Mouse (Mus musculus): ENCODE results near the gene Slfn5. TPM values are rescaled to one million over a fixed set of nuclear protein-coding genes. Genes with fewer than 3 reads are reported as not detected.

Gene Slfn5
- 3.1 and 3.4 TPM in 2 replicates for polyA plus RNA-seq (2012; rRNA removed)

DNA sequence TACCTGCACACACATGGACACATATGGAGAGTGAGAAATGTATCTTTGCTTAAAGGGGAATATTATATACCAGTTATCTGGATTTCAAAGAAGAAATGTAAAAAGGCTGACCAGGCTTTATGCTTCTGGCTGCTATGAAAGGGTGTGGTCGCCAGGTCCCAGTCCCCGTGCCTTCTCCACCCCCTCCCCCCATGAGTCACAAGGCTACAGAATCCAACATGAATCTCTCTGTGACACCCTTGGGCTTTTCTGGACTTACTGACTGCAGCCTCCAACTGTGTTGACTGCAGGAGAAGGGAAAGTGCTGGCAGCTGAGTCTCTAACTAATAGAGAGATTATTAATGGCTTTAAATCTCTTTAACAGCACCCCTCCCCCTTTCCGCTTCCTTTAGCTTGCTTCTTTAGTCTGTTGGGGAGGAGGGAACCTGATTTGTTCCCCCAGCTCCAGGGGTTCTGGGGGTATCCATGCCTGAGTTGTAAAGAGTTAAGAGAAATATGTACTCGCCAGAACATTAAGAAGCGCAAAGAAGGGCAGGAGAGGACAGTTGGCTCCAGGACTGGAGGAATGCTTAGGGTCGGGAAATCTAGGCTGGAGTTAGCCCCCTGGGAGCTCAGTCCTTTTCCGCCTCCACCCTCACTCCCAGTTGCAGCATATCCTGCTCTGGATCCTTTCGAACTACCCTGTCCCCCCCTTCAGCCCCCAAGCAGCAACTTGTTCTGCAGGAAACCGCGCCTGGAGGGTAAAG is at the start of gene Slfn5:
Gene Slfn5, plus strand, starts transcription at position 614 of the 746 bp plus-strand sequence.
- Histone ChIP-seq H3K4me3 (ENCODE audit: extremely low read depth, insufficient read depth, insufficient read length) (peak within 1 kb of the TSS; percentile 68), H3K4me1 (ENCODE audit: control insufficient read depth, insufficient read depth, insufficient read length) (peaks cover 5% of the 10 kb centered on the region; the same call in 1 of the 2 replicates), H3K36me3 (ENCODE audit: control insufficient read depth, insufficient read depth, low read length) (0 out of 2 replicates have a peak, but pooled peaks cover 1% of the 10 kb centered on the region), H3K27me3 (ENCODE audit: control insufficient read depth, insufficient read depth, low read length) (no peaks in the 10 kb centered on the region), H3K27ac (ENCODE audit: insufficient read depth, low read length) (peak within 1 kb of the TSS; percentile 87)
- no peak for DNase-seq (ENCODE audit: low read depth in 1 of 2, low spot score in 2 of 2)
- TF ChIP-seq CTCF (IDR thresholded peaks at IDR 0.05; ENCODE audit: extremely low read depth, insufficient read depth, insufficient read length, insufficient replicate concordance) (no peak), POLR2A (IDR thresholded peaks at IDR 0.05; ENCODE audit: low read depth, low read length) (no peak)
- 55% methylated on average over 10 of the region's 10 CpGs for WGBS

DNA sequence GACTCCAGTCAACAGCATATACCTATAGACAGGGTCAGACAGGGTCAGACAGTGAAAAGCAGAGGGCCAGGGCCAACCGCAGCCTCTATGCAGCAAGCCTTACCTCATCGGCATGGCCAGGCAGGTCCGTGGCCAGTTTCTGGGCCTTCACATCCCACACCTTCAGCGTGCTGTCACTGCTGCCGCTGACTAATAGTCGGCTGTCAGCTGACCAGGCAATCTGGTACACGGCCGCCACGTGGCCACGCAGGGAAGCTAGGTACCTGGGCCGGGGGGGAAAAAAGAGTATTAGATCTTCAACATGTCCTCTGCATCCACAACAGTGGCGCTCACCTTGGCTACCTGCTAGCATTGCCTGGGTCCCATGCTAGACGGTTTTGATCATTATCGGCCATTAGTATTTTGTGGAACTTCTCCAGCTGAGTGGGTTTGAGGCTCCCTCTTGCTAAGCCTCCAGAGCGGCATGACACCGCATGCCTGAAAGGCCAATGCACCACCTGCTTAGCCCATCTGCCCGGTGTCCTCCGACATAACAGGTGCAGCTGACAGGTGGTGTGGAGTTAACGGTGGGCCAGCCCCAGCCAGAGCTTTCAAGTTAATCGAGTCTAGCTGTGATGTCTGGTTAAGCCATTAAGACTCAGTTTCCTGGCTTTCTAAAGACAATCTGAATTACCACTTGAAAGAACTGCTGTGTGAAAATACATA is 49.4 kb upstream of the Slfn5 start:
- Histone ChIP-seq H3K36me3 (ENCODE audit: control insufficient read depth, insufficient read depth, low read length) (peaks cover 44% of the 10 kb centered on the region), H3K4me1 (ENCODE audit: control insufficient read depth, insufficient read depth, insufficient read length) (no peaks in the 10 kb centered on the region), H3K27ac (ENCODE audit: insufficient read depth, low read length) (no peak overlapping the region), H3K4me3 (ENCODE audit: extremely low read depth, insufficient read depth, insufficient read length) (no peak overlapping the region), H3K27me3 (ENCODE audit: control insufficient read depth, insufficient read depth, low read length) (no peaks in the 10 kb centered on the region)
- DNase-seq (ENCODE audit: low read depth in 1 of 2, low spot score in 2 of 2): no peak
- 94% methylated on average over 20 of the region's 20 CpGs for WGBS
- TF ChIP-seq CTCF (IDR thresholded peaks at IDR 0.05; ENCODE audit: extremely low read depth, insufficient read depth, insufficient read length, insufficient replicate concordance) (no peak), POLR2A (IDR thresholded peaks at IDR 0.05; ENCODE audit: low read depth, low read length) (no peak)

DNA sequence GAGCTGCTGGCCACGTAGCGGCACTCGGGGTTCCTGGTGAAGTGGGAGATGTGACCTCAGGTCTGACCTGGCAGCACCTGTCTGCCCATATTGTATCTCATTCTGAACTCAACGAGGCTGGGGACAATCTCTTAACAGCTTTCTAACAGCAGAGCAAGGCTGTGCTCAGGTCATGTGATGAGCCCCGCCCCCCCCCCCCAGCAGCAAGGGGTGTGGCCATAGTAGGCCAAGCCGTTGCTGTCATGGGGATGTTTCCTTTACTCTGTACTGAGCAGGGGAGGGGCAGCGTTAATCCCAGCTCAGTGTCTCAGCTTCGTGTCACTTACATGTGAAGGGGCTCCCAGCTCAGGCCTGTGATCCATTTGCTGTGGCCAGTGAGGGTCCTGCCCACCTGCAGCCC is 46.2 kb upstream of the Slfn5 start:
- Histone ChIP-seq H3K4me3 (ENCODE audit: extremely low read depth, insufficient read depth, insufficient read length) (no peak overlapping the region), H3K4me1 (ENCODE audit: control insufficient read depth, insufficient read depth, insufficient read length) (peaks cover 3% of the 10 kb centered on the region; the same call in 1 of the 2 replicates), H3K36me3 (ENCODE audit: control insufficient read depth, insufficient read depth, low read length) (peaks cover 44% of the 10 kb centered on the region), H3K27ac (ENCODE audit: insufficient read depth, low read length) (no peak overlapping the region), H3K27me3 (ENCODE audit: control insufficient read depth, insufficient read depth, low read length) (no peaks in the 10 kb centered on the region)
- 73% methylated on average over 7 of the region's 8 CpGs for WGBS
- no peak for TF ChIP-seq POLR2A (IDR thresholded peaks at IDR 0.05; ENCODE audit: low read depth, low read length)
- TF ChIP-seq CTCF (IDR thresholded peaks at IDR 0.05; ENCODE audit: extremely low read depth, insufficient read depth, insufficient read length, insufficient replicate concordance): no peak
- DNase-seq (ENCODE audit: low read depth in 1 of 2, low spot score in 2 of 2): no peak

DNA sequence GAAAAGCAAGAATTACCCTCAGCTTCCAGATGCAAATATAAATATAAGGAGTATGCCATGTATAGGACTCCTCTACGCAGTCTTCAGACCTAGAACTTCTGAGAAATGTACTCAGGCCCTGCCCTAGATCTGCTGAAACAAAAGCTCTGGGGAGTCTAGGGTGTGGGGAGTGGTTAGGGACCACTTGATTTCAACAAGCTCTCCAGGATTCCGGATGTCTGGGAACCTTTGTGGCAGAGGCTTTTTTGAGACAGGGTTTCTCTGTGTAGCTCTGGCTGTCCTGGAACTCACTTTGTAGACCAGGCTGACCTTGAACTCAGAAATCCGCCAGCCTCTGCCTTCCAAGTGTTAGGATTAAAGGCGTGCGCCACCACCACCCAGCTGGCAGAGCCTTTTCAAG is 45.3 kb upstream of the Slfn5 start:
- Histone ChIP-seq H3K36me3 (ENCODE audit: control insufficient read depth, insufficient read depth, low read length) (peaks cover 40% of the 10 kb centered on the region), H3K27me3 (ENCODE audit: control insufficient read depth, insufficient read depth, low read length) (no peaks in the 10 kb centered on the region), H3K4me1 (ENCODE audit: control insufficient read depth, insufficient read depth, insufficient read length) (peaks cover 3% of the 10 kb centered on the region; the same call in 1 of the 2 replicates), H3K4me3 (ENCODE audit: extremely low read depth, insufficient read depth, insufficient read length) (no peak overlapping the region), H3K27ac (ENCODE audit: insufficient read depth, low read length) (no peak overlapping the region)
- 91% methylated on average over 5 of the region's 5 CpGs for WGBS
- TF ChIP-seq POLR2A (IDR thresholded peaks at IDR 0.05; ENCODE audit: low read depth, low read length) (no peak), CTCF (IDR thresholded peaks at IDR 0.05; ENCODE audit: extremely low read depth, insufficient read depth, insufficient read length, insufficient replicate concordance) (no peak)
- DNase-seq (ENCODE audit: low read depth in 1 of 2, low spot score in 2 of 2): no peak

DNA sequence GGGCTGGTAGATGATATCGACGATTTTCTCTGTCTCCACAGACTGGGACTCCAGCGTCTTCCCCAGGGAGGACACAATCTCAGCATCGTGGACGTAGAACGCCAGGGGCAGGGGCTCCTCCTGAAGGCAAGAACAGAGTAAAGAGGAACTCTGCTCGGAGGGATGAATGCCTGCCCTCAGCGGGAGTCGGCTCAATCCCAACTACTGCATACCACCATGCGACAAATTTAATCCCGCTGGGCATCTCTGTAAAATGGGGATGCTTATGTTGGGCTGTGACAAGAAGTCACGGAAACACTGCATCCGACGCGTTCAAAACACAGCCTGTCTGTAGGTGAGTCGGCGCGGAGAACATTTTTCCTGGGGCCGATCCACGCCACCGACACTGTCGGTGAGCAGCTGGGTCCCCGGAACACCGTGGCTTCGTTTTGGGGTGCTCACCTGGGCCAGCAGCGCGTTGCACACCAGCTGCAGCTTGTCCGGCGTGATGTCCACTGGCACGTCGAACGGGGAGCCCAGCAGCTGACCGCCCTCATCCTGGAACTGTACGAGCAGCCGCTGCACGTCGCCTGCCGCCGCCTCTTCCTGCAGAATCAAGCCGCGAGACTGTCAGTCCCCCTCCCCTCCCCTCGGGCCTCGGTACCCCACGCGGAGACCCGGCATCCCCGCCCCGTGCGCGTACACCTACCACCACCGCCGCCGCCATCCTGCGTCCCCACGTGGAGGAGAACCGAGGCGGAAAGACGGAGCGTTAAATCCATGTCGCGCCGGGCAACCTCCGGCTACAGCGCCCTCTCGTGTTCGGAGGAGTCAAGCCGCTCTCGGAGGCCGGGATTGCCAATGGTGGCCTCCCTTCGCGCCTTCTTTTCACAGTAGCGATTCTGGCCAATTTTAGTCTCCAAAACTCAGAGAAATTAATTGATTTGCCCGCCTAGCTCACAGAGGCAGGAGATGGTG is 43.2 kb upstream of the Slfn5 start, which contains the start of gene Nle1:
Gene Nle1, minus strand, starts transcription at position 761 of the 957 bp plus-strand sequence.
- 1% methylated on average over 72 of the region's 73 CpGs for WGBS
- Histone ChIP-seq H3K36me3 (ENCODE audit: control insufficient read depth, insufficient read depth, low read length) (peaks cover 23% of the 10 kb centered on the region), H3K27me3 (ENCODE audit: control insufficient read depth, insufficient read depth, low read length) (no peaks in the 10 kb centered on the region), H3K4me3 (ENCODE audit: extremely low read depth, insufficient read depth, insufficient read length) (peak within 1 kb of the TSS; percentile 85), H3K4me1 (ENCODE audit: control insufficient read depth, insufficient read depth, insufficient read length) (peaks cover 3% of the 10 kb centered on the region; the same call in 1 of the 2 replicates), H3K27ac (ENCODE audit: insufficient read depth, low read length) (no peak within 1 kb of the TSS; the same call in 1 of the 2 replicates)
- DNase-seq (ENCODE audit: low read depth in 1 of 2, low spot score in 2 of 2): peak; percentile 71 to 91
- TF ChIP-seq POLR2A (IDR thresholded peaks at IDR 0.05; ENCODE audit: low read depth, low read length): peak; percentile 30; the same call in 1 of the 2 replicates
- TF ChIP-seq CTCF (IDR thresholded peaks at IDR 0.05; ENCODE audit: extremely low read depth, insufficient read depth, insufficient read length, insufficient replicate concordance): peak; percentile 96

DNA sequence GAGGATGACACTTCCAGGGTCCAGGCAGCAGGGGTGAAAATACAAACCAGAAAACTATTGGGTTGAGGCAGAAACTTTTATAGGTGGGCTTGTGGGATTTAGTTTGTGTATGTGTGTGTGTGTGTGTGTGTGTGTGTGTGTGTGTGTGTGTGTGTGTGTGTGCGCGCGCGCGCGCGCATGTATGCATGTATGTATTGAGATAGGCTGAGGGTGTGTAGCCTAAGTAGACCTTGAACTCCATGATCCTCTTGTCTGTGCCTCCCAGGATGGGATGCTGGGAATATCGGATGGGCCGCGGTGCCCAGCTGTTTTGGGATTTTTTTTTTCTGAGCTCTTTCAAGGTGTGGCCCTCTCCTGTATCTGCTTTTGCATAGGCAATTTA is 42.5 kb upstream of the Slfn5 start:
- Histone ChIP-seq H3K27me3 (ENCODE audit: control insufficient read depth, insufficient read depth, low read length) (no peaks in the 10 kb centered on the region), H3K4me1 (ENCODE audit: control insufficient read depth, insufficient read depth, insufficient read length) (peaks cover 3% of the 10 kb centered on the region; the same call in 1 of the 2 replicates), H3K27ac (ENCODE audit: insufficient read depth, low read length) (no peak overlapping the region; the same call in 1 of the 2 replicates), H3K36me3 (ENCODE audit: control insufficient read depth, insufficient read depth, low read length) (peaks cover 20% of the 10 kb centered on the region), H3K4me3 (ENCODE audit: extremely low read depth, insufficient read depth, insufficient read length) (0 out of 2 replicates have a peak overlapping the region, but pooled peaks have one; percentile 85)
- TF ChIP-seq CTCF (IDR thresholded peaks at IDR 0.05; ENCODE audit: extremely low read depth, insufficient read depth, insufficient read length, insufficient replicate concordance) (no peak), POLR2A (IDR thresholded peaks at IDR 0.05; ENCODE audit: low read depth, low read length) (no peak)
- DNase-seq (ENCODE audit: low read depth in 1 of 2, low spot score in 2 of 2): no peak
- WGBS: 68% methylated on average over 10 of the region's 10 CpGs

Measured in spleen, adult 2 months (tissue).